Comparison of ENCODE assay signal across 8 mouse cellular contexts in the genomic region with DNA sequence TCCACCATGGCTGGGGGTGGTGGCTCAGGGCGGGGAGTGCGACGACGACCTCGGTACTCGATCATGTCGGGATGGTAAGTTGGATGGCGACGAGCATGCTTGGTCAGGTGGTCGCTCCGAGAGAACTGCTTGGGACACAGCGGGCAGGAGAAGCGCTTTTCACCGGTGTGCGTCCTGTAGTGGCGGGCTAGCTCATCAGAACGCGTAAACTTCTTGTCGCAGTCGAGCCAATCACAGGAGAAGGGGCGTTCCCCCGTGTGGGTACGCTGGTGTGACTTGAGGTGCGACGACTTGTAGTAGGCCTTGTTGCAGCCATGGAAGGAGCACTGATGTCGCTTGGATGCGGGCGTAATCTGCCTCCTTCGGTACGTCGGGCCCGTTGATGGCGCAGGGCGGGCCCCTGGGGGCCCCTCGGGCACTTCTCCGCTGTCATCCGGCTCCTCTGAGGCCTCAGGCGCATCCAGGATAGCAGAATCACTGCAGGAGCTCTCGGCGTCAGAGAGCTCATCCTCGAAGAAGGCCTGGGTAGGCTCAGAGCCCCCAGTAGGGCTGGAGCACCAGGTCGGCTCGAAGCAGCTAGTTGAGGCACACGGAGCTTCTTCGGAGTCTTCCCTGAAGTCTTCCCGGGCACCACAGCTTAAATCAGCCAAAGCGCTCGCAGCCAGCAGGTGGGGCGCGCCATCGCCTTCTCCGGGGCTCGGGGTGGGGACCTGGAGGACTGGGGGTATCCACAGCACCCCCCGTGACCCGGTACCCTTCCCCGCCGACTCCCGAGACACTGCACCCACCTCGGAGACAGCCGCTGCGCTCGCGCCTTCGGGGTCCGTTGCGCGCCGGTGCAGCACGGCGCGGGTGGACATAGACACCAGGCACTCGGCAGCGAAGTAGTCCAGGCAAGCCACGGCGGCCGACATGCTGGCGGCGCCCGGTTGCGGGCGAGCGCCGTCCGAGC. TPM values are rescaled to one million over a fixed set of nuclear protein-coding genes. Genes with fewer than 3 reads are reported as not detected.
A peak's percentile ranks its signal among the peaks of the same experiment; 100 is the strongest.
DNase-seq lines count a peak whose midpoint lies in the region; ATAC-seq and TF ChIP-seq lines count a peak whose summit lies in the region.

No protein-coding gene starts in this region.

- no peak overlapping the region for H3K9ac ChIP-seq in heart, adult 2 months (ENCODE audit: low read depth, low read length)
- H3K9ac ChIP-seq in embryonic facial prominence, embryonic 12.5 days = peak overlapping the region; percentile 24; the same call in 1 of the 2 replicates
- H3K9ac ChIP-seq in limb, embryonic 15.5 days = peak overlapping the region; percentile 45
- H3K9ac ChIP-seq in neural tube, embryonic 13.5 days = no peak overlapping the region

- TF ChIP-seq CTCF in heart, adult 2 months (IDR thresholded peaks at IDR 0.05) = no peak

- peak overlapping the region; percentile 44; the same call in 1 of the 2 replicates for H3K4me3 ChIP-seq in heart, adult 2 months
- peak overlapping the region; percentile 50 for H3K4me3 ChIP-seq in embryonic facial prominence, embryonic 12.5 days
- peak overlapping the region; percentile 56 for H3K4me3 ChIP-seq in limb, embryonic 15.5 days
- H3K4me3 ChIP-seq in neural tube, embryonic 13.5 days = peak overlapping the region; percentile 47

- no peaks in the 10 kb centered on the region for H3K79me2 ChIP-seq in heart, adult 2 months (replicated peaks; ENCODE audit: control insufficient read depth, insufficient read depth, low read length)

- H3K9me3 ChIP-seq in embryonic facial prominence, embryonic 12.5 days = peaks cover 26% of the 10 kb centered on the region
- peaks cover 23% of the 10 kb centered on the region for H3K9me3 ChIP-seq in limb, embryonic 15.5 days
- peaks cover 39% of the 10 kb centered on the region for H3K9me3 ChIP-seq in neural tube, embryonic 13.5 days

- peaks cover 17% of the 10 kb centered on the region for H3K27me3 ChIP-seq in heart, adult 2 months (ENCODE audit: control insufficient read depth, insufficient read depth, low read length)
- H3K27me3 ChIP-seq in embryonic facial prominence, embryonic 12.5 days = peaks cover 38% of the 10 kb centered on the region
- H3K27me3 ChIP-seq in limb, embryonic 15.5 days = peaks cover 34% of the 10 kb centered on the region
- H3K27me3 ChIP-seq in neural tube, embryonic 13.5 days = peaks cover 77% of the 10 kb centered on the region

- TF ChIP-seq POLR2A in heart, adult 2 months (IDR thresholded peaks at IDR 0.05; ENCODE audit: insufficient read depth, low read depth, low read length) = no peak

- H3K4me1 ChIP-seq in heart, adult 2 months (ENCODE audit: control insufficient read depth, insufficient read depth, low read length) = no peaks in the 10 kb centered on the region
- H3K4me1 ChIP-seq in embryonic facial prominence, embryonic 12.5 days = no peaks in the 10 kb centered on the region
- H3K4me1 ChIP-seq in limb, embryonic 15.5 days = peaks cover 7% of the 10 kb centered on the region; the same call in 1 of the 2 replicates
- no peaks in the 10 kb centered on the region; the same call in 1 of the 2 replicates for H3K4me1 ChIP-seq in neural tube, embryonic 13.5 days (replicated peaks)

- ATAC-seq in embryonic facial prominence, embryonic 12.5 days (ENCODE audit: insufficient number of reproducible peaks, insufficient read depth, low FRiP score, low TSS enrichment) = no peak
- 0 out of 2 replicates have a peak, but pooled peaks have one; percentile 24 for ATAC-seq in limb, embryonic 15.5 days (ENCODE audit: insufficient number of reproducible peaks, low FRiP score, low TSS enrichment, low read depth)
- no peak for ATAC-seq in neural tube, embryonic 13.5 days (ENCODE audit: low read depth)

- peak; percentile 10 to 36 for DNase-seq in heart, adult 2 months
- no peak for DNase-seq in heart, postnatal 25 days (ENCODE audit: low spot score)
- peak; percentile 71 for DNase-seq in ES-CJ7 (ENCODE audit: low read depth, low spot score)
- peak; percentile 61 for DNase-seq in heart, postnatal 4 days
- DNase-seq in natural killer cell, adult 2 months (ENCODE audit: low spot score in 2 of 2) = no peak

- H3K36me3 ChIP-seq in heart, adult 2 months (ENCODE audit: control insufficient read depth, insufficient read depth, low read length) = no peaks in the 10 kb centered on the region
- H3K36me3 ChIP-seq in embryonic facial prominence, embryonic 12.5 days = peaks cover 7% of the 10 kb centered on the region; the same call in 1 of the 2 replicates
- 0 out of 2 replicates have a peak, but pooled peaks cover 11% of the 10 kb centered on the region for H3K36me3 ChIP-seq in limb, embryonic 15.5 days
- H3K36me3 ChIP-seq in neural tube, embryonic 13.5 days = peaks cover 12% of the 10 kb centered on the region; the same call in 1 of the 2 replicates

- TF ChIP-seq EP300 in heart, adult 2 months (IDR thresholded peaks at IDR 0.05; ENCODE audit: insufficient read depth, low read depth, low read length) = no peak

- 10% methylated on average over 84 of the region's 84 CpGs for WGBS in heart, adult 2 months
- WGBS in embryonic facial prominence, embryonic 12.5 days = 3% methylated on average over 84 of the region's 84 CpGs
- WGBS in limb, embryonic 15.5 days = 7% methylated on average over 84 of the region's 84 CpGs
- 3% methylated on average over 84 of the region's 84 CpGs for WGBS in neural tube, embryonic 13.5 days

- intact Hi-C loops in heart, adult 2 months (cut with DNase I) = no loop called here
- intact Hi-C loops in heart, postnatal 25 days (cut with DNase I) = no loop called here

- H3K4me2 ChIP-seq in embryonic facial prominence, embryonic 12.5 days (replicated peaks) = peak overlapping the region; percentile 64
- H3K4me2 ChIP-seq in limb, embryonic 15.5 days = peak overlapping the region; percentile 76
- H3K4me2 ChIP-seq in neural tube, embryonic 13.5 days = peak overlapping the region; percentile 63

- H3K27ac ChIP-seq in heart, adult 2 months = no peak overlapping the region
- peak overlapping the region; percentile 41; the same call in 1 of the 2 replicates for H3K27ac ChIP-seq in embryonic facial prominence, embryonic 12.5 days
- peak overlapping the region; percentile 76 for H3K27ac ChIP-seq in limb, embryonic 15.5 days
- H3K27ac ChIP-seq in neural tube, embryonic 13.5 days (replicated peaks) = no peak overlapping the region

RNA-seq across cellular contexts. Expression of gene Klf14, which starts 0.8 kb away (rescaled TPM):
- under 1 TPM; 0.25 to 0.26 TPM for total RNA-seq in heart, adult 2 months (2021)
- polyA plus RNA-seq in heart, adult 2 months (2012; rRNA removed) = 0.06 and 0.12 TPM in 2 replicates
- under 1 TPM; 0.31 to 0.36 TPM for total RNA-seq in heart, postnatal 25 days (2021)
- polyA plus RNA-seq in embryonic facial prominence, embryonic 12.5 days (2016; fragmentation: Nextera tagmentation; extraction: Ambion mirVana) = 4.6 and 4.8 TPM in 2 replicates
- 1 to 10 TPM; 2.1 to 2.2 TPM for total RNA-seq in heart, postnatal 4 days (2021)
- polyA plus RNA-seq in limb, embryonic 15.5 days (2015; fragmentation: Nextera tagmentation; extraction: Ambion mirVana) = 10.1 and 12.6 TPM in 2 replicates
- polyA plus RNA-seq in neural tube, embryonic 13.5 days (2015; fragmentation: Nextera tagmentation; extraction: Ambion mirVana) = 0.27 and 0.90 TPM in 2 replicates

RNA-seq across cellular contexts. Expression of gene Tsga13, which starts 42.7 kb away (rescaled TPM):
- total RNA-seq in heart, adult 2 months (2021) = not detected
- polyA plus RNA-seq in heart, adult 2 months (2012; rRNA removed) = not detected in 2 replicates
- total RNA-seq in heart, postnatal 25 days (2021) = not detected
- 0.39 TPM in 1 of 2 replicates, not detected in the other for polyA plus RNA-seq in embryonic facial prominence, embryonic 12.5 days (2016; fragmentation: Nextera tagmentation; extraction: Ambion mirVana)
- not detected for total RNA-seq in heart, postnatal 4 days (2021)
- polyA plus RNA-seq in limb, embryonic 15.5 days (2015; fragmentation: Nextera tagmentation; extraction: Ambion mirVana) = 0.28 and 0.31 TPM in 2 replicates
- 0.39 TPM in 1 of 2 replicates, not detected in the other for polyA plus RNA-seq in neural tube, embryonic 13.5 days (2015; fragmentation: Nextera tagmentation; extraction: Ambion mirVana)

Comparison
In these comparisons a context has a peak if more than half of its experiments do, and no peak if none do; other contexts are left out.
1. DNase-seq: peak in heart, adult 2 months (2 of 2), ES-CJ7 (single experiment) and heart, postnatal 4 days (single experiment); none in heart, postnatal 25 days (single experiment) and natural killer cell, adult 2 months (0 of 2).
2. H3K27ac ChIP-seq: peak in embryonic facial prominence, embryonic 12.5 days (single experiment) and limb, embryonic 15.5 days (single experiment); none in heart, adult 2 months (single experiment) and neural tube, embryonic 13.5 days (single experiment).
3. H3K9ac ChIP-seq: peak in embryonic facial prominence, embryonic 12.5 days (single experiment) and limb, embryonic 15.5 days (single experiment); none in heart, adult 2 months (single experiment) and neural tube, embryonic 13.5 days (single experiment).
4. Peak in every context shown above with its lines, with median percentiles within 50 percentile points of each other: H3K4me3 ChIP-seq and H3K4me2 ChIP-seq.